Mouse (Mus musculus) gonadal fat pad, adult 2 months (tissue): ENCODE measurements around the gene Phf24. TPM values are rescaled to one million over a fixed set of nuclear protein-coding genes. Genes with fewer than 3 reads are reported as not detected.

ENCODE experiments used
- DNase-seq: peaks from one replicate; pipeline ENCODE4 v3.0.0-alpha.2; 2012; ENCODE audit warnings: low read depth
- polyA plus RNA-seq: library from polyadenylated mRNA; depleted of rRNA; stranded (reverse); fragments of >200 nt; gene quantifications from 2 replicates; pipeline ENCODE4 v1.2.3, GENCODE M21; 2012; rRNA removed

The Phf24 gene
- 0.94 and 1.6 TPM in 2 replicates for polyA plus RNA-seq

- no peak for DNase-seq
Measured at GRCm38 (mm10) chr4:42916617-42917401, at the start of gene Phf24. Phf24 (plus strand) TSS chr4:42916660.

GRCm38 (mm10) chr4:42867390-42867789 lies 49.1 kb upstream of the Phf24 start:
- no peak for DNase-seq

- DNase-seq: no peak
Measured at GRCm38 (mm10) chr4:42868193-42868592, 48.3 kb upstream of the Phf24 start.

- no peak for DNase-seq
Measured at GRCm38 (mm10) chr4:42870748-42871147, 45.7 kb upstream of the Phf24 start.

GRCm38 (mm10) chr4:42872151-42872550 lies 44.3 kb upstream of the Phf24 start:
- no peak for DNase-seq

GRCm38 (mm10) chr4:42872746-42873435 lies 43.6 kb upstream of the Phf24 start:
- no peak for DNase-seq

- DNase-seq: no peak
Measured at GRCm38 (mm10) chr4:42874134-42874533, 42.3 kb upstream of the Phf24 start, which contains the start of gene Fam205c. Fam205c (minus strand) TSS chr4:42874234.

GRCm38 (mm10) chr4:42876586-42877291 lies 39.7 kb upstream of the Phf24 start:
- no peak for DNase-seq

GRCm38 (mm10) chr4:42877657-42878056 lies 38.8 kb upstream of the Phf24 start:
- no peak for DNase-seq

- no peak for DNase-seq
Measured at GRCm38 (mm10) chr4:42879829-42880676, 36.4 kb upstream of the Phf24 start.

- DNase-seq: no peak
Measured at GRCm38 (mm10) chr4:42880677-42880948, 35.8 kb upstream of the Phf24 start.

GRCm38 (mm10) chr4:42886926-42887325 lies 29.5 kb upstream of the Phf24 start:
- DNase-seq: no peak

GRCm38 (mm10) chr4:42888806-42889205 lies 27.7 kb upstream of the Phf24 start:
- DNase-seq: no peak

GRCm38 (mm10) chr4:42891176-42891575 lies 25.3 kb upstream of the Phf24 start:
- no peak for DNase-seq

GRCm38 (mm10) chr4:42895118-42895517 lies 21.3 kb upstream of the Phf24 start:
- no peak for DNase-seq

- no peak for DNase-seq
Measured at GRCm38 (mm10) chr4:42898914-42899313, 17.5 kb upstream of the Phf24 start.

GRCm38 (mm10) chr4:42900878-42901277 lies 15.6 kb upstream of the Phf24 start:
- DNase-seq: no peak

- no peak for DNase-seq
Measured at GRCm38 (mm10) chr4:42902174-42902573, 14.3 kb upstream of the Phf24 start.

GRCm38 (mm10) chr4:42902730-42903129 lies 13.7 kb upstream of the Phf24 start:
- DNase-seq: no peak

GRCm38 (mm10) chr4:42903942-42904341 lies 12.5 kb upstream of the Phf24 start:
- no peak for DNase-seq

- no peak for DNase-seq
Measured at GRCm38 (mm10) chr4:42904523-42904922, 11.9 kb upstream of the Phf24 start.

GRCm38 (mm10) chr4:42904966-42905365 lies 11.5 kb upstream of the Phf24 start:
- no peak for DNase-seq
